Mouse (Mus musculus) kidney, adult 2 months (tissue): ENCODE data around the gene Galnt16. TPM values are rescaled to one million over a fixed set of nuclear protein-coding genes. Genes with fewer than 3 reads are reported as not detected.
A peak's percentile ranks its signal among the peaks of the same experiment; 100 is the strongest.

Experiments
- DNase-seq: peaks from one replicate; pipeline ENCODE4 v3.0.0; 2021
- H3K27ac ChIP-seq: fragments of 200-500 bp; 2 replicates; pipeline ENCODE4 v1.5.1; 2012; ENCODE audit warnings: low read depth, low read length, control low read depth, inconsistent platforms; ENCODE audit not compliant: insufficient read depth
- H3K27me3 ChIP-seq: fragments of 200-500 bp; replicated peaks from 2 replicates; pipeline ENCODE4 v1.6.1; 2012; ENCODE audit warnings: mild to moderate bottlenecking, moderate library complexity, low read length, inconsistent platforms; ENCODE audit not compliant: control insufficient read depth, insufficient read depth
- H3K36me3 ChIP-seq: fragments of 200-500 bp; 2 replicates; pipeline ENCODE4 v1.6.1; 2012; ENCODE audit warnings: mild to moderate bottlenecking, moderate library complexity, low read length, inconsistent platforms; ENCODE audit not compliant: control insufficient read depth, insufficient read depth
- H3K4me1 ChIP-seq: fragments of 200-500 bp; 2 replicates; pipeline ENCODE4 v1.6.1; 2011; ENCODE audit warnings: low read length; ENCODE audit not compliant: control insufficient read depth, insufficient read depth
- H3K4me3 ChIP-seq: fragments of 200-500 bp; 2 replicates; pipeline ENCODE4 v1.5.1; 2011; ENCODE audit warnings: mild to moderate bottlenecking, low read depth, low read length, control low read depth; ENCODE audit not compliant: insufficient read depth
- CTCF ChIP-seq: fragments of 200-500 bp; conservative IDR thresholded peaks from 2 replicates; pipeline ENCODE4 v1.5.1; 2011; ENCODE audit warnings: low read depth, mild to moderate bottlenecking, control low read depth, low read length, moderate library complexity, mixed read lengths; ENCODE audit not compliant: insufficient read depth, insufficient read length
- POLR2A ChIP-seq: fragments of 200-500 bp; IDR thresholded peaks from one replicate; pipeline ENCODE4 v1.6.1; 2011; ENCODE audit warnings: low read depth, low read length, control low read depth
- WGBS: fragments of 180-500 bp; shearing (Covaris S2); methylation state at CpG from one replicate; pipeline ENCODE4 v1.1.7; 2018; 5-methylcytosine and 5-hydroxymethylcytosine counted together
- polyA plus RNA-seq: library from polyadenylated mRNA; depleted of rRNA; stranded (reverse); fragments of >200 nt; gene quantifications from 2 replicates; pipeline ENCODE4 v1.2.3, GENCODE M21; 2012

Galnt16 gene
- polyA plus RNA-seq, 1 experiment: 0.81 TPM

DNA sequence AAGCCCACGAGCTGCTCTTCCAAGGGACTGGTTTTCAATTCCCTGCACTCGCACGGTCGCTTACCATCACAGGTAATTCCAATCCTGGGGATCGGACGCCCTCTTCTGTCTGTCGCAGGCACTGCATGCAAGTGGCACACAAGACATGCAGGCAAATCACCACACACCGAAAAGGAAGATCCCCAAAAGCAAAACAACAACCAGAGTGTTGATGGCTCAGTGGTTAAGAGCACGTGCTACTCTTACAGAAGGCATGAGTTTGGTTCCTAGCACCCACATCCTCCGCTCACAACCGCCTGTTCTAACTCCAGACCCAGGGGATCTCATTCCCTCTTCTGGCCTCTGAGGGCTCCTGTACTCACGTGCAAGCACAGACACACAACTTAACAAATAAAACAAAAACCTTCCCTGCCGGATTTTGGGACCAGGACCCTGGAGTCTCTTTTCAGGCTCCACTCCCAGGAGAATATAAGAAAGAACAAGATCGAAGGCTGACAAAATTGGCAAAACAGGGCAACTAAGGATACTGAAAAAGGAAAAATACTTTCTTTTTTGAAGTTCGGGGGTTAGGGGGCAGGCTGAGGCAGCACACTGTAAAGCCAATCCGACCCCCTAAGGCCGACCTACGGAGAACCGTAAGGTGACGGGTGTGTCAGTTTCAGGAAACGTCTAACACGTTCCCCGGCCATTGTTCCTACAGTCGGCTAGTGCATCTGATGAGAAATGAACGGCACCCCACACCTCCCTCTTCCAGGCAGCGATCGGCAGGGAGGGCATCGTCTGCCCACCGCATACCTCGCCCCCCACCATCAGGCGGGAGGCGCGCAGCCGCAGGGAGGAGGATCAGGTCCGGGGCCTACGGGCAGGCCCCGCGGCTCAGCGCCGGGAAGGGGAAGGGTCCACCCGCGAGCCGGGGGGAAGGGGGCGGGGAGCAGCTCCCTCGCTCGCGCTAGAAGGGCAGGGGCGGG, 124.9 kb downstream of the Galnt16 start:
- TF ChIP-seq CTCF: peak; percentile 71
- no peak for TF ChIP-seq POLR2A
- Histone ChIP-seq H3K36me3 (no peaks in the 10 kb centered on the region), H3K27ac (no peak overlapping the region), H3K27me3 (no peaks in the 10 kb centered on the region), H3K4me3 (peak overlapping the region; percentile 76), H3K4me1 (peaks cover 17% of the 10 kb centered on the region)
- 2% methylated on average over 48 of the region's 48 CpGs for WGBS
- DNase-seq: peak; percentile 67

DNA sequence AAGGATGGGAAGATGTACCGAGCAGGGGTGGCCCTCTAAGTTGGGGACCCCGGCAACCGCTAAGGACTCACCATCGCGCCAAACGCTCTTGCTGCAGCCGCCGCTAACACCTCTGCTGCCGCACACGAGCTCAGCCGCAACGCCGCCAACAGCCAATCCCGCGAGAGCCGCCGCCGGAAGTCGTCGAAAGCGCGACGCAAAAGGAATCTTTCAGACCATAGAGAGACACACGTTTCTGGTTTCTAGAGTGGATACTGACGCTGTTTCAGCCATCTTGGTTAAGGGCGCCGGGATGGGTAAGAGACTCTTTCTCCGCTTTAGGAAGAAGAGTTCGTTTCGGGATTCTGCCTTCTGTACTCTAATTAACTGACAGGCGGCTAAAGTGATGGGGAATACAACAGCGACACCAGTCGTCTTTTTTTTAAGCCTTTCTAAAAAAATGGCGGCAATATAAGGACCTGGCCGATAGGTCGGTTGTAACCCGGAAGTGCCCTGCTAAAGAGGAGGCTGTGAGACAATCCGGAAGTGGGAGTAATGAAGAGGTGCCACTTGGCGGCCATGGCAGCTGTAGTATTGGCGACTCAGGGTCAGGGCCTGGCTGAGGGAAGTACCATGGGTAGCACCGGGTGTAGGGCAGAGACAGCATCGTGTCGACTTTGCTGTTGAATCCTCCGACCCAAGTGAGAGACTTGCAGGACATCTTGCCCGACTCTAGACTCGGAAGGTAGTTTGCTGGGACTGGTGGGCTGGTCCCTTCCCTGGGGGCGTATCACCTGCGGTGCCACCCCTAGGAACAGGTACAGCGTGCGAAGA, 125.8 kb downstream of the Galnt16 start, which contains the start of the genes Slc39a9 and Erh:
Slc39a9 (plus strand) TSS at position 191 of the 813 bp plus-strand sequence.
Erh (minus strand) TSS at position 649 of the 813 bp plus-strand sequence.
- TF ChIP-seq CTCF (0 out of 2 replicates have a peak, but pooled peaks have one; percentile 15), POLR2A (peak; percentile 36)
- H3K36me3 ChIP-seq: no peaks in the 10 kb centered on the region
- peak; percentile 97 for DNase-seq
- H3K27me3 ChIP-seq: no peaks in the 10 kb centered on the region
- H3K27ac ChIP-seq: peak within 1 kb of the TSS; percentile 69
- peaks cover 17% of the 10 kb centered on the region for H3K4me1 ChIP-seq
- under 1% methylated on average over 50 of the region's 50 CpGs for WGBS
- peak within 1 kb of the TSS; percentile 76 for H3K4me3 ChIP-seq

- no peak overlapping the region for H3K27ac ChIP-seq
- peaks cover 17% of the 10 kb centered on the region for H3K4me1 ChIP-seq
- no peak for DNase-seq
- WGBS: 2% methylated on average over 18 of the region's 18 CpGs
- TF ChIP-seq CTCF: no peak
- no peak for TF ChIP-seq POLR2A
- H3K27me3 ChIP-seq: no peaks in the 10 kb centered on the region
- peak overlapping the region; percentile 76 for H3K4me3 ChIP-seq
- no peaks in the 10 kb centered on the region for H3K36me3 ChIP-seq
Measured at GRCm38 (mm10) chr12:80644506-80644868, 126.4 kb downstream of the Galnt16 start.

GRCm38 (mm10) chr12:80646377-80646776, 128.3 kb downstream of the Galnt16 start:
- Histone ChIP-seq H3K27me3 (no peaks in the 10 kb centered on the region), H3K27ac (no peak overlapping the region), H3K36me3 (no peaks in the 10 kb centered on the region), H3K4me1 (peaks cover 17% of the 10 kb centered on the region), H3K4me3 (no peak overlapping the region)
- TF ChIP-seq CTCF (no peak), POLR2A (no peak)
- no peak for DNase-seq
- WGBS: 45% methylated on average over 3 of the region's 3 CpGs

- TF ChIP-seq POLR2A: no peak
- TF ChIP-seq CTCF: no peak
- peak; percentile 65 for DNase-seq
- Histone ChIP-seq H3K27ac (peak overlapping the region; percentile 37; the same call in 1 of the 2 replicates), H3K36me3 (no peaks in the 10 kb centered on the region), H3K27me3 (no peaks in the 10 kb centered on the region), H3K4me1 (peaks cover 7% of the 10 kb centered on the region), H3K4me3 (no peak overlapping the region)
- WGBS: 55% methylated on average over 7 of the region's 7 CpGs
Measured at GRCm38 (mm10) chr12:80653951-80654658, 136.0 kb downstream of the Galnt16 start.

DNA sequence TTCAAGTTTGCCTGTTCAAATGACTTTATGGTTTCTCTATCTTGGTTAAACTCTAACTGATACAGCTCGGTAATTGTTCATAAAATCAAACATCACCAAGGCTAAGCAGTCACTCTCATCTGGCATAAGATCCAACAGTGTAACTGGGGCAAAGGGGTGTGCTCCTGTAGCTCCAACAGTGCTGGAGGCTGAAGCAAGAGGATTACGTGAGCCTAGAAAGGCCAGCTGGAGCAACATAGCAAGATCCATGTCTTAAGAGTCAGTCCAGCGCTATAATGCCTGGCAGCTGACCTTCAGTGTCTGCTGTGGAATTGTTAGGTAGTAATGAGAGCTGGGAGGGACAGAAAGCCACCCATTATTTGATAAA, 136.6 kb downstream of the Galnt16 start:
- peak; percentile 19 for DNase-seq
- Histone ChIP-seq H3K27me3 (no peaks in the 10 kb centered on the region), H3K4me1 (peaks cover 7% of the 10 kb centered on the region), H3K36me3 (no peaks in the 10 kb centered on the region), H3K4me3 (no peak overlapping the region), H3K27ac (no peak overlapping the region)
- TF ChIP-seq CTCF (no peak), POLR2A (no peak)
- WGBS: 45% methylated on average over 3 of the region's 3 CpGs
